Mouse (Mus musculus): Measurements from ENCODE around the gene Arid3a. TPM values are rescaled to one million over a fixed set of nuclear protein-coding genes. Genes with fewer than 3 reads are reported as not detected.

The Arid3a gene
- polyA plus RNA-seq, 1 experiment: 1.2 TPM

DNA sequence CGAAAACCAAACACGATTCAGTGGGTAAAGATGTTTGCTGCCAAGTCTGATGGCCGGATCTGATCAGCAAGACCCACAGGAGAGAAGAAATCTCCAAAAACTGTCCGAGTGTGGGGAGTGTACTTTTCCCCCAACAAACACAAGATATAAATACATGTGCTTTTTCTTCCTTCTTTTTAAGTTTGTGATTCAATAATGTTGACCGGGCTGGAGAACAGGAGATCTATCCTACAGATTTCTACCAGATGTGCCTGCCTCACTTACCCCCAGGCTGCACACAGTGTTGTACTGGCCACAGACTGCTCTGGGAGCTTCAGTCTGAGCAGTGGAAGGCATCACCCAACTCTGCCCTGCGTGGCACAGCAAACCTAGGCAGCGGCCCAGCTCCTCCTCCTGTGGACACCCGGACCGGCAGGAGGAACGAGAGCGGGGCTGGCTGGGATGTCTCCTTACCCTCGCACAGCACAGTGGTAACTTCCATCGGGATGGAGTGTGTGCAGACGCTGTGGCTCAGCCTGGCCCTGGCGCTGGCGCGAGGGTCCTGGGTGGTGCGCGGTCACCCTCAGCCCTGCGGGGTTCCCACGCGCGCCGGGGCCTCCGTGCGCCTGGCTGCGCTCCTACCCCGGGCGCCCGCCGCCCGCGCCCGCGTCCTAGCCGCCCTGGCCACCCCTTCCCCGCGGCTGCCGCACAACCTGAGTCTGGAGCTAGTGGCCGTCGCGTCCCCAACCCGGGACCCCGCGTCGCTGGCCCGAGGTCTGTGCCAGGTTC, 43.8 kb downstream of the Arid3a start, which contains the start of gene Grin3b:
Grin3b (plus strand) TSS at position 301 of the 768 bp plus-strand sequence.
- Histone ChIP-seq H3K36me3 (ENCODE audit: control insufficient read depth, insufficient read depth) (peaks cover 4% of the 10 kb centered on the region), H3K27me3 (ENCODE audit: control insufficient read depth, insufficient read depth, insufficient read length) (peaks cover 8% of the 10 kb centered on the region), H3ac (ENCODE audit: control insufficient read depth, insufficient read length) (no peak within 1 kb of the TSS), H3K4me2 (ENCODE audit: low read depth) (no peak within 1 kb of the TSS), H3K79me2 (ENCODE audit: control insufficient read depth, insufficient read depth) (no peaks in the 10 kb centered on the region), H3K4me3 (no peak within 1 kb of the TSS)
- peak; percentile 64 for TF ChIP-seq POLR2AphosphoS2 (IDR thresholded peaks at IDR 0.05; ENCODE audit: insufficient read length, low read depth)
- no peak for TF ChIP-seq MAX (IDR thresholded peaks at IDR 0.05; ENCODE audit: low read depth)

DNA sequence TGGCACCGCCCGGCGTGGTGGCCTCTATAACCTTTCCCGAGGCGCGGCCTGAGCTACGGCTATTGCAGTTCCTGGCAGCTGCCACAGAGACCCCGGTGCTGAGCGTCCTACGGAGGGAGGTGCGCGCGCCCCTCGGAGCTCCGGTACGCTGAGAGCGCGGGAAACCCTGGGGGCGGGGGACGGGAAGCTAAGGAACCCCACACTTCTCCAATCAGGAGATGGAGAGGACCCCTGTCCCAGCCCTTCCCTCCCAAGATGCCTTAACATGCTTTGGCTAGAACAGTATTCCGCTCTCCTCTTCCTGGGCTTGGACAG, 44.3 kb downstream of the Arid3a start:
- TF ChIP-seq POLR2AphosphoS2 (IDR thresholded peaks at IDR 0.05; ENCODE audit: insufficient read length, low read depth): no peak
- no peak for TF ChIP-seq MYOD1 (IDR thresholded peaks at IDR 0.05; ENCODE audit: control insufficient read depth in 1 of 3, insufficient read length in 2 of 3, low read depth in 2 of 3)
- no peak for TF ChIP-seq USF1 (IDR thresholded peaks at IDR 0.05; ENCODE audit: low read depth)
- TF ChIP-seq POLR2A (IDR thresholded peaks at IDR 0.05; ENCODE audit: insufficient read length, low read depth): no peak
- no peak for TF ChIP-seq CEBPB (IDR thresholded peaks at IDR 0.05; ENCODE audit: insufficient read depth, poor library complexity, severe bottlenecking)
- no peak for TF ChIP-seq TCF3 (IDR thresholded peaks at IDR 0.05; ENCODE audit: insufficient read length, low read depth)
- no peak for TF ChIP-seq SRF (IDR thresholded peaks at IDR 0.05; ENCODE audit: control insufficient read depth, insufficient read length, low read depth)
- TF ChIP-seq MAX (IDR thresholded peaks at IDR 0.05; ENCODE audit: low read depth): no peak
- no peak for TF ChIP-seq MYOG (IDR thresholded peaks at IDR 0.05; ENCODE audit: control insufficient read depth in 1 of 3, insufficient read depth in 1 of 3, insufficient read length in 2 of 3, low read depth in 2 of 3)
- no peak for TF ChIP-seq E2F4 (IDR thresholded peaks at IDR 0.05; ENCODE audit: insufficient read depth)
- TF ChIP-seq REST (IDR thresholded peaks at IDR 0.05; ENCODE audit: insufficient read depth, insufficient read length): no peak
- no peak for TF ChIP-seq TCF12 (IDR thresholded peaks at IDR 0.05; ENCODE audit: insufficient read depth, poor library complexity, severe bottlenecking)
- peaks cover 8% of the 10 kb centered on the region for H3K27me3 ChIP-seq (ENCODE audit: control insufficient read depth, insufficient read depth, insufficient read length)

GRCm38 (mm10) chr10:79972831-79973230, 46.0 kb downstream of the Arid3a start:
- TF ChIP-seq POLR2AphosphoS2 (IDR thresholded peaks at IDR 0.05; ENCODE audit: insufficient read length, low read depth) (no peak), SRF (IDR thresholded peaks at IDR 0.05; ENCODE audit: control insufficient read depth, insufficient read length, low read depth) (no peak), MYOG (IDR thresholded peaks at IDR 0.05; ENCODE audit: control insufficient read depth in 1 of 3, insufficient read depth in 1 of 3, insufficient read length in 2 of 3, low read depth in 2 of 3) (no peak), REST (IDR thresholded peaks at IDR 0.05; ENCODE audit: insufficient read depth, insufficient read length) (no peak), USF1 (IDR thresholded peaks at IDR 0.05; ENCODE audit: low read depth) (no peak), POLR2A (IDR thresholded peaks at IDR 0.05; ENCODE audit: insufficient read length, low read depth) (no peak), E2F4 (IDR thresholded peaks at IDR 0.05; ENCODE audit: insufficient read depth) (no peak), MYOD1 (IDR thresholded peaks at IDR 0.05; ENCODE audit: control insufficient read depth in 1 of 3, insufficient read length in 2 of 3, low read depth in 2 of 3) (no peak), TCF3 (IDR thresholded peaks at IDR 0.05; ENCODE audit: insufficient read length, low read depth) (no peak), CEBPB (IDR thresholded peaks at IDR 0.05; ENCODE audit: insufficient read depth, poor library complexity, severe bottlenecking) (no peak), MAX (IDR thresholded peaks at IDR 0.05; ENCODE audit: low read depth) (no peak), TCF12 (IDR thresholded peaks at IDR 0.05; ENCODE audit: insufficient read depth, poor library complexity, severe bottlenecking) (no peak)
- Histone ChIP-seq H3K4me2 (ENCODE audit: low read depth) (no peak overlapping the region), H3K27me3 (ENCODE audit: control insufficient read depth, insufficient read depth, insufficient read length) (peaks cover 8% of the 10 kb centered on the region), H3K79me2 (ENCODE audit: control insufficient read depth, insufficient read depth) (no peaks in the 10 kb centered on the region), H3ac (ENCODE audit: control insufficient read depth, insufficient read length) (no peak overlapping the region), H3K36me3 (ENCODE audit: control insufficient read depth, insufficient read depth) (no peaks in the 10 kb centered on the region), H3K4me3 (no peak overlapping the region)

More for the DNA sequence above, 44.3 kb downstream of the Arid3a start:
- no peak overlapping the region for H3ac ChIP-seq (ENCODE audit: control insufficient read depth, insufficient read length)
- no peaks in the 10 kb centered on the region for H3K79me2 ChIP-seq (ENCODE audit: control insufficient read depth, insufficient read depth)
- H3K4me3 ChIP-seq: no peak overlapping the region
- H3K36me3 ChIP-seq (ENCODE audit: control insufficient read depth, insufficient read depth): peaks cover 4% of the 10 kb centered on the region
- no peak overlapping the region for H3K4me2 ChIP-seq (ENCODE audit: low read depth)

GRCm38 (mm10) chr10:79974087-79974486, 47.2 kb downstream of the Arid3a start:
- no peaks in the 10 kb centered on the region for H3K79me2 ChIP-seq (ENCODE audit: control insufficient read depth, insufficient read depth)
- TF ChIP-seq POLR2AphosphoS2 (IDR thresholded peaks at IDR 0.05; ENCODE audit: insufficient read length, low read depth) (peak; percentile 55), CEBPB (IDR thresholded peaks at IDR 0.05; ENCODE audit: insufficient read depth, poor library complexity, severe bottlenecking) (no peak)
- peaks cover 8% of the 10 kb centered on the region for H3K27me3 ChIP-seq (ENCODE audit: control insufficient read depth, insufficient read depth, insufficient read length)
- H3K36me3 ChIP-seq (ENCODE audit: control insufficient read depth, insufficient read depth): no peaks in the 10 kb centered on the region
- H3ac ChIP-seq (ENCODE audit: control insufficient read depth, insufficient read length): no peak overlapping the region
- H3K4me2 ChIP-seq (ENCODE audit: low read depth): no peak overlapping the region
- H3K4me3 ChIP-seq: no peak overlapping the region

DNA sequence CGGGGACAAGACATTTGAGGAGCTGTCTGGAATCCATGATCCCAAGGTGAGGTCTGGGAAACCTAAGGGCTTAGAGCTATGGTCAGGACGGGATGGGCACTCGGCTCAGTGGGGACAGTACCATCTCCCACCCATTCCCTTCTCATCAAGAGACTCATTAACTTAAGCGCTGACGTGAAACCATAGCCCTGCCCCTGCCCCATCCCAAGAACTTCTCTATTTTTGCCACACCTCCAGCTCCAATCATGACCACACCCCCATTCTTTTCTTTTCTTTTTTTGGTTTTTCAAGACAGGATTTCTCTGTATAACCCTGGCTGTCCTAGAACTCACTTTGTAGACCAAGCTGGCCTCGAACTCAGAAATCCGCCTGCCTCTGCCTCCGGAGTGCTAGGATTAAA, 47.8 kb downstream of the Arid3a start:
- no peaks in the 10 kb centered on the region for H3K79me2 ChIP-seq (ENCODE audit: control insufficient read depth, insufficient read depth)
- H3K36me3 ChIP-seq (ENCODE audit: control insufficient read depth, insufficient read depth): no peaks in the 10 kb centered on the region
- no peak for TF ChIP-seq E2F4 (IDR thresholded peaks at IDR 0.05; ENCODE audit: insufficient read depth)
- TF ChIP-seq SRF (IDR thresholded peaks at IDR 0.05; ENCODE audit: control insufficient read depth, insufficient read length, low read depth): no peak
- no peak for TF ChIP-seq USF1 (IDR thresholded peaks at IDR 0.05; ENCODE audit: low read depth)
- no peak for TF ChIP-seq TCF3 (IDR thresholded peaks at IDR 0.05; ENCODE audit: insufficient read length, low read depth)
- TF ChIP-seq MAX (IDR thresholded peaks at IDR 0.05; ENCODE audit: low read depth): no peak
- no peak for TF ChIP-seq POLR2AphosphoS2 (IDR thresholded peaks at IDR 0.05; ENCODE audit: insufficient read length, low read depth)
- no peak for TF ChIP-seq CEBPB (IDR thresholded peaks at IDR 0.05; ENCODE audit: insufficient read depth, poor library complexity, severe bottlenecking)
- no peak for TF ChIP-seq REST (IDR thresholded peaks at IDR 0.05; ENCODE audit: insufficient read depth, insufficient read length)
- TF ChIP-seq MYOD1 (IDR thresholded peaks at IDR 0.05; ENCODE audit: control insufficient read depth in 1 of 3, insufficient read length in 2 of 3, low read depth in 2 of 3): no peak
- TF ChIP-seq TCF12 (IDR thresholded peaks at IDR 0.05; ENCODE audit: insufficient read depth, poor library complexity, severe bottlenecking): no peak
- no peak for TF ChIP-seq MYOG (IDR thresholded peaks at IDR 0.05; ENCODE audit: control insufficient read depth in 1 of 3, insufficient read depth in 1 of 3, insufficient read length in 2 of 3, low read depth in 2 of 3)
- no peak for TF ChIP-seq POLR2A (IDR thresholded peaks at IDR 0.05; ENCODE audit: insufficient read length, low read depth)
- H3K4me3 ChIP-seq: no peak overlapping the region
- H3K4me2 ChIP-seq (ENCODE audit: low read depth): no peak overlapping the region
- no peak overlapping the region for H3ac ChIP-seq (ENCODE audit: control insufficient read depth, insufficient read length)
- H3K27me3 ChIP-seq (ENCODE audit: control insufficient read depth, insufficient read depth, insufficient read length): peaks cover 8% of the 10 kb centered on the region
